Mouse (Mus musculus): ENCODE data around the gene Armc5.

The Armc5 gene

GRCm38 (mm10) chr7:128236856-128237592 lies at the start of gene Armc5:
TSS of gene Armc5 (plus strand) at chr7:128237342.
- DNase-seq = peak; percentile 69 to 81

- no peak for DNase-seq
These were observed 35.5 kb upstream of the Armc5 start for GRCm38 (mm10) chr7:128201607-128202006.

- no peak for DNase-seq
These were observed 34.1 kb upstream of the Armc5 start for GRCm38 (mm10) chr7:128203071-128203470.

GRCm38 (mm10) chr7:128204179-128204578 lies 33.0 kb upstream of the Armc5 start:
- DNase-seq = no peak

- no peak for DNase-seq
These were observed 31.4 kb upstream of the Armc5 start for GRCm38 (mm10) chr7:128205695-128206094.

GRCm38 (mm10) chr7:128206152-128206551 lies 31.0 kb upstream of the Armc5 start, which contains the start of gene Cox6a2:
TSS of gene Cox6a2 (minus strand) at chr7:128206387.
- no peak for DNase-seq

GRCm38 (mm10) chr7:128208187-128208586 lies 29.0 kb upstream of the Armc5 start:
- peak in 1 of 2 experiments; percentile 55 for DNase-seq

- no peak for DNase-seq
These were observed 27.3 kb upstream of the Armc5 start for GRCm38 (mm10) chr7:128209826-128210225.

GRCm38 (mm10) chr7:128219952-128220351 lies 17.2 kb upstream of the Armc5 start:
- no peak for DNase-seq

- DNase-seq = no peak
These were observed 16.2 kb upstream of the Armc5 start for GRCm38 (mm10) chr7:128220936-128221335.

- no peak for DNase-seq
These were observed 5.4 kb upstream of the Armc5 start for GRCm38 (mm10) chr7:128231741-128232140.

- DNase-seq = no peak
These were observed 2.3 kb upstream of the Armc5 start for GRCm38 (mm10) chr7:128234796-128235195.

GRCm38 (mm10) chr7:128235481-128235880 lies 1.7 kb upstream of the Armc5 start:
- DNase-seq = no peak

GRCm38 (mm10) chr7:128236426-128236825 lies 716 bp upstream of the Armc5 start:
- no peak for DNase-seq

GRCm38 (mm10) chr7:128237593-128237926 lies 418 bp downstream of the Armc5 start:
- no peak for DNase-seq

GRCm38 (mm10) chr7:128237927-128238778 lies 1.0 kb downstream of the Armc5 start, which contains the start of gene 9130023H24Rik:
TSS of gene 9130023H24Rik (minus strand) at chr7:128238031.
- DNase-seq = peak; percentile 100

GRCm38 (mm10) chr7:128238991-128239390 lies 1.8 kb downstream of the Armc5 start:
- peak in 1 of 2 experiments; percentile 32 for DNase-seq

- DNase-seq = no peak
These were observed 3.1 kb downstream of the Armc5 start for GRCm38 (mm10) chr7:128240131-128240784.

- no peak for DNase-seq
These were observed 5.2 kb downstream of the Armc5 start for GRCm38 (mm10) chr7:128242331-128242730.

GRCm38 (mm10) chr7:128243921-128244320 lies 6.8 kb downstream of the Armc5 start:
- DNase-seq = no peak

- no peak for DNase-seq
These were observed 7.4 kb downstream of the Armc5 start for GRCm38 (mm10) chr7:128244410-128245025.

- DNase-seq = no peak
These were observed 8.4 kb downstream of the Armc5 start for GRCm38 (mm10) chr7:128245547-128245946.

All from spleen, adult 18-20 months (tissue).